Mouse (Mus musculus): ENCODE results near the gene E030025P04Rik. TPM values are rescaled to one million over a fixed set of nuclear protein-coding genes. Genes with fewer than 3 reads are reported as not detected.

The E030025P04Rik gene
- total RNA-seq (2014; rRNA removed) (not detected in 2 replicates), polyA plus RNA-seq (2012; rRNA removed) (not detected in 2 replicates)

GRCm38 (mm10) chr11:109144236-109144635 is at the start of gene E030025P04Rik:
Gene E030025P04Rik (minus strand): TSS chr11:109144369.
- H3K27me3 ChIP-seq (ENCODE audit: control insufficient read depth, insufficient read depth, low read length): no peaks in the 10 kb centered on the region
- peaks cover 4% of the 10 kb centered on the region; the same call in 1 of the 2 replicates for H3K4me1 ChIP-seq (ENCODE audit: control insufficient read depth, insufficient read depth, low read length)
- H3K79me2 ChIP-seq (ENCODE audit: control insufficient read depth, insufficient read depth, low read length): no peaks in the 10 kb centered on the region
- no peak for TF ChIP-seq CTCF (IDR thresholded peaks at IDR 0.05; ENCODE audit: low read depth, low read length)
- TF ChIP-seq POLR2A (IDR thresholded peaks at IDR 0.05; ENCODE audit: extremely low read depth, insufficient read depth, low read length): no peak
- H3K4me3 ChIP-seq (ENCODE audit: insufficient read depth, low read depth, low read length): no peak within 1 kb of the TSS
- no peak within 1 kb of the TSS for H3K27ac ChIP-seq (replicated peaks; ENCODE audit: insufficient read depth, low read depth, low read length)
- DNase-seq (ENCODE audit: extremely low read depth, low read depth, low spot score): peak; percentile 73
- H3K36me3 ChIP-seq (ENCODE audit: control insufficient read depth, insufficient read depth, low read length): no peaks in the 10 kb centered on the region
- no peak within 1 kb of the TSS for H3K9ac ChIP-seq (ENCODE audit: low read depth, low read length)
- WGBS: 16% methylated on average over 4 of the region's 4 CpGs

GRCm38 (mm10) chr11:109192673-109193557 is 48.7 kb upstream of the E030025P04Rik start:
- peak; percentile 30 for DNase-seq (ENCODE audit: extremely low read depth, low read depth, low spot score)
- H3K79me2 ChIP-seq (ENCODE audit: control insufficient read depth, insufficient read depth, low read length): no peaks in the 10 kb centered on the region
- no peaks in the 10 kb centered on the region for H3K4me1 ChIP-seq (ENCODE audit: control insufficient read depth, insufficient read depth, low read length)
- H3K4me3 ChIP-seq (ENCODE audit: insufficient read depth, low read depth, low read length): no peak overlapping the region
- WGBS: 46% methylated on average over 15 of the region's 15 CpGs
- H3K36me3 ChIP-seq (ENCODE audit: control insufficient read depth, insufficient read depth, low read length): no peaks in the 10 kb centered on the region
- no peak overlapping the region for H3K9ac ChIP-seq (ENCODE audit: low read depth, low read length)
- TF ChIP-seq POLR2A (IDR thresholded peaks at IDR 0.05; ENCODE audit: extremely low read depth, insufficient read depth, low read length) (no peak), CTCF (IDR thresholded peaks at IDR 0.05; ENCODE audit: low read depth, low read length) (peak; percentile 90)
- no peak overlapping the region for H3K27ac ChIP-seq (replicated peaks; ENCODE audit: insufficient read depth, low read depth, low read length)
- no peaks in the 10 kb centered on the region for H3K27me3 ChIP-seq (ENCODE audit: control insufficient read depth, insufficient read depth, low read length)

- TF ChIP-seq POLR2A (IDR thresholded peaks at IDR 0.05; ENCODE audit: extremely low read depth, insufficient read depth, low read length): no peak
- no peak for TF ChIP-seq CTCF (IDR thresholded peaks at IDR 0.05; ENCODE audit: low read depth, low read length)
- Histone ChIP-seq H3K9ac (ENCODE audit: low read depth, low read length) (no peak overlapping the region), H3K27ac (replicated peaks; ENCODE audit: insufficient read depth, low read depth, low read length) (no peak overlapping the region), H3K79me2 (ENCODE audit: control insufficient read depth, insufficient read depth, low read length) (no peaks in the 10 kb centered on the region), H3K4me1 (ENCODE audit: control insufficient read depth, insufficient read depth, low read length) (no peaks in the 10 kb centered on the region), H3K36me3 (ENCODE audit: control insufficient read depth, insufficient read depth, low read length) (no peaks in the 10 kb centered on the region), H3K27me3 (ENCODE audit: control insufficient read depth, insufficient read depth, low read length) (no peaks in the 10 kb centered on the region), H3K4me3 (ENCODE audit: insufficient read depth, low read depth, low read length) (no peak overlapping the region)
- DNase-seq (ENCODE audit: extremely low read depth, low read depth, low spot score): no peak
- WGBS: 90% methylated on average over 5 of the region's 5 CpGs
These were observed 44.1 kb upstream of the E030025P04Rik start for GRCm38 (mm10) chr11:109188235-109188634.

- H3K79me2 ChIP-seq (ENCODE audit: control insufficient read depth, insufficient read depth, low read length): no peaks in the 10 kb centered on the region
- no peak overlapping the region for H3K9ac ChIP-seq (ENCODE audit: low read depth, low read length)
- H3K4me1 ChIP-seq (ENCODE audit: control insufficient read depth, insufficient read depth, low read length): no peaks in the 10 kb centered on the region
- H3K36me3 ChIP-seq (ENCODE audit: control insufficient read depth, insufficient read depth, low read length): no peaks in the 10 kb centered on the region
- WGBS: 72% methylated on average over 6 of the region's 6 CpGs
- no peak overlapping the region for H3K4me3 ChIP-seq (ENCODE audit: insufficient read depth, low read depth, low read length)
- TF ChIP-seq CTCF (IDR thresholded peaks at IDR 0.05; ENCODE audit: low read depth, low read length): no peak
- TF ChIP-seq POLR2A (IDR thresholded peaks at IDR 0.05; ENCODE audit: extremely low read depth, insufficient read depth, low read length): no peak
- no peak overlapping the region for H3K27ac ChIP-seq (replicated peaks; ENCODE audit: insufficient read depth, low read depth, low read length)
- DNase-seq (ENCODE audit: extremely low read depth, low read depth, low spot score): no peak
- H3K27me3 ChIP-seq (ENCODE audit: control insufficient read depth, insufficient read depth, low read length): no peaks in the 10 kb centered on the region
These were observed 43.5 kb upstream of the E030025P04Rik start for GRCm38 (mm10) chr11:109187631-109188184.

GRCm38 (mm10) chr11:109181118-109181517 is 36.9 kb upstream of the E030025P04Rik start:
- no peak for DNase-seq (ENCODE audit: extremely low read depth, low read depth, low spot score)
- no peaks in the 10 kb centered on the region for H3K4me1 ChIP-seq (ENCODE audit: control insufficient read depth, insufficient read depth, low read length)
- H3K79me2 ChIP-seq (ENCODE audit: control insufficient read depth, insufficient read depth, low read length): no peaks in the 10 kb centered on the region
- no peak overlapping the region for H3K4me3 ChIP-seq (ENCODE audit: insufficient read depth, low read depth, low read length)
- H3K27me3 ChIP-seq (ENCODE audit: control insufficient read depth, insufficient read depth, low read length): no peaks in the 10 kb centered on the region
- H3K27ac ChIP-seq (replicated peaks; ENCODE audit: insufficient read depth, low read depth, low read length): no peak overlapping the region
- 61% methylated on average over 7 of the region's 7 CpGs for WGBS
- H3K9ac ChIP-seq (ENCODE audit: low read depth, low read length): no peak overlapping the region
- TF ChIP-seq CTCF (IDR thresholded peaks at IDR 0.05; ENCODE audit: low read depth, low read length) (no peak), POLR2A (IDR thresholded peaks at IDR 0.05; ENCODE audit: extremely low read depth, insufficient read depth, low read length) (no peak)
- H3K36me3 ChIP-seq (ENCODE audit: control insufficient read depth, insufficient read depth, low read length): no peaks in the 10 kb centered on the region

All from liver, adult 2 months (tissue).